In genomic region chr2:178313539-178313938, GRCm38 (mm10) we compare ENCODE assay signal across 21 mouse cellular contexts.
A peak's percentile ranks its signal among the peaks of the same experiment; 100 is the strongest.
DNase-seq lines count a peak whose midpoint lies in the region; TF ChIP-seq lines count a peak whose summit lies in the region.
"Had no signal": no experiment of that assay in that cellular context is flagged by ENCODE, and none has a peak within 500 bp of the region (broad histone marks: within the 10 kb centered on the region; RNA-seq: fewer than 3 reads in every experiment).

No protein-coding gene starts in this region.

- intact Hi-C loops in heart, adult 2 months (cut with DNase I): no loop called here

- H3K27me3 ChIP-seq in heart, adult 2 months (ENCODE audit: control insufficient read depth, insufficient read depth, low read length): no peaks in the 10 kb centered on the region

- no peaks in the 10 kb centered on the region for H3K36me3 ChIP-seq in heart, adult 2 months (ENCODE audit: control insufficient read depth, insufficient read depth, low read length)
- H3K36me3 ChIP-seq: G1E had no signal

- no peak overlapping the region for H3K4me3 ChIP-seq in heart, adult 2 months

- no peak overlapping the region for H3K9ac ChIP-seq in heart, adult 2 months (ENCODE audit: low read depth, low read length)

- no peaks in the 10 kb centered on the region for H3K79me2 ChIP-seq in heart, adult 2 months (replicated peaks; ENCODE audit: control insufficient read depth, insufficient read depth, low read length)

- TF ChIP-seq EP300 in heart, adult 2 months (IDR thresholded peaks at IDR 0.05; ENCODE audit: insufficient read depth, low read depth, low read length): no peak

- 65% methylated on average over 7 of the region's 7 CpGs for WGBS in heart, adult 2 months

- TF ChIP-seq CTCF in heart, adult 2 months (IDR thresholded peaks at IDR 0.05): no peak

- peak; percentile 72 for DNase-seq in heart, adult 11 months
- DNase-seq in heart, adult 2 months: no peak
- DNase-seq in ES-CJ7 (ENCODE audit: low read depth, low spot score) (peak; percentile 51), R1 (ENCODE audit: low read depth, low spot score) (peak; percentile 39), ZHBTc4 (ENCODE audit: low read depth, low spot score) (peak; percentile 38)
- DNase-seq in natural killer cell, adult 2 months (ENCODE audit: low spot score in 2 of 2): no peak
- no peak for DNase-seq in layer of hippocampus, adult 18-20 months (ENCODE audit: low spot score in 2 of 2)
- DNase-seq in layer of hippocampus, adult 9-11 months: no peak
- DNase-seq: adrenal gland, adult 2 months; adrenal gland, adult 8-10 months; adrenal gland, postnatal 10 days; adrenal gland, postnatal 14 days; adrenal gland, postnatal 25 days; adrenal gland, postnatal 36 days; B cell, adult 2 months; cerebellum, adult 11 months; cerebellum, adult 11-12 months; cerebellum, adult 18-20 months; cerebellum, adult 2 months; cerebellum, adult 8-10 months had no signal

- no peak for TF ChIP-seq POLR2A in heart, adult 2 months (IDR thresholded peaks at IDR 0.05; ENCODE audit: insufficient read depth, low read depth, low read length)

- no peak overlapping the region for H3K27ac ChIP-seq in heart, adult 2 months

- no peaks in the 10 kb centered on the region for H3K4me1 ChIP-seq in heart, adult 2 months (ENCODE audit: control insufficient read depth, insufficient read depth, low read length)

Comparison
In these comparisons a context has a peak if more than half of its experiments do, and no peak if none do; other contexts are left out.
1. DNase-seq: peak in heart, adult 11 months (single experiment), ES-CJ7 (single experiment), R1 (single experiment) and ZHBTc4 (single experiment); none in heart, adult 2 months (0 of 2), natural killer cell, adult 2 months (0 of 2), layer of hippocampus, adult 18-20 months (0 of 2) and layer of hippocampus, adult 9-11 months (single experiment).